Mouse (Mus musculus): Measurements from ENCODE around the gene Ccr7.

- no peak for TF ChIP-seq CTCF (IDR thresholded peaks at IDR 0.05; ENCODE audit: low read depth, low read length)
- TF ChIP-seq POLR2A (IDR thresholded peaks at IDR 0.05; ENCODE audit: borderline replicate concordance, low read depth, low read length) = no peak
These were observed 17.1 kb upstream of the Ccr7 start for GRCm38 (mm10) chr11:99172002-99172401.

All from bone marrow macrophage, adult 2 months (primary cell).